Mouse (Mus musculus): ENCODE results near the gene Lair1.
"Not testable (repeated sequence)": the region's sequence is repeated elsewhere in the genome, so short reads cannot be mapped to it uniquely, and the experiment has no call there.

GRCm38 (mm10) chr7:4004636-4005035 lies 58.4 kb downstream of the Lair1 start:
- not testable (repeated sequence) for TF ChIP-seq CTCF (conservative IDR thresholded peaks at IDR 0.05; ENCODE audit: low read length); POU5F1 (IDR thresholded peaks at IDR 0.05; ENCODE audit: borderline replicate concordance, low read length)

Data from E14TG2a.4 (cell line).